Mouse (Mus musculus) kidney, embryonic 14.5 days (tissue): Measurements from ENCODE around the gene Dkkl1. TPM values are rescaled to one million over a fixed set of nuclear protein-coding genes. Genes with fewer than 3 reads are reported as not detected.

ENCODE experiments used
- ATAC-seq: fragments of 200-750 bp; cut with Nextera tagmentation; 2 replicates; pipeline ENCODE4 v1.8.0; 2017; ENCODE audit warnings: moderate number of reproducible peaks, mild to moderate bottlenecking, moderate TSS enrichment, moderate library complexity; ENCODE audit not compliant: low FRiP score, low TSS enrichment
- H3K27ac ChIP-seq: fragments of 300-500 bp; sonication (generic); 2 replicates; pipeline ENCODE4 v1.5.1; 2014; ENCODE audit warnings: low read depth, mild to moderate bottlenecking, low read length, moderate library complexity, mixed read lengths
- H3K27me3 ChIP-seq: fragments of 300-500 bp; sonication (generic); 2 replicates; pipeline ENCODE4 v1.6.1; 2014; ENCODE audit warnings: mild to moderate bottlenecking, low read length; ENCODE audit not compliant: control insufficient read depth, insufficient read depth
- H3K36me3 ChIP-seq: fragments of 300-500 bp; sonication (generic); 2 replicates; pipeline ENCODE4 v1.6.1; 2014; ENCODE audit warnings: low read length, mixed read lengths; ENCODE audit not compliant: control insufficient read depth, insufficient read depth
- H3K4me1 ChIP-seq: fragments of 300-500 bp; sonication (generic); 2 replicates; pipeline ENCODE4 v1.6.1; 2014; ENCODE audit warnings: low read length, mixed read lengths; ENCODE audit not compliant: control insufficient read depth, insufficient read depth
- H3K4me2 ChIP-seq: fragments of 300-500 bp; sonication (generic); replicated peaks from 2 replicates; pipeline ENCODE4 v1.6.1; 2014; ENCODE audit warnings: low read depth, mild to moderate bottlenecking, low read length
- H3K4me3 ChIP-seq: fragments of 300-500 bp; sonication (generic); 2 replicates; pipeline ENCODE4 v1.5.1; 2014; ENCODE audit warnings: mild to moderate bottlenecking, low read length
- H3K9ac ChIP-seq: fragments of 300-500 bp; sonication (generic); 2 replicates; pipeline ENCODE4 v1.6.1; 2014; ENCODE audit warnings: low read depth, mild to moderate bottlenecking, low read length, moderate library complexity
- H3K9me3 ChIP-seq: fragments of 300-500 bp; sonication (generic); 2 replicates; pipeline ENCODE4 v1.6.1; 2016; ENCODE audit warnings: low read length; ENCODE audit not compliant: control insufficient read depth
- WGBS: fragments of 180-500 bp; shearing (Covaris S2); extraction: QIAGEN DNeasy Blood & Tissue Kit; methylation state at CpG from one replicate; pipeline ENCODE4 v1.1.7; 2014; 5-methylcytosine and 5-hydroxymethylcytosine counted together
- polyA plus RNA-seq: library from polyadenylated mRNA; unstranded; fragments of >200 nt; fragmentation: Nextera tagmentation; extraction: Ambion mirVana; gene quantifications from 2 replicates; pipeline ENCODE4 v1.2.1, GENCODE M21; 2014

The Dkkl1 gene
- polyA plus RNA-seq, 1 experiment from 2014 or later, result 1.1 TPM

DNA sequence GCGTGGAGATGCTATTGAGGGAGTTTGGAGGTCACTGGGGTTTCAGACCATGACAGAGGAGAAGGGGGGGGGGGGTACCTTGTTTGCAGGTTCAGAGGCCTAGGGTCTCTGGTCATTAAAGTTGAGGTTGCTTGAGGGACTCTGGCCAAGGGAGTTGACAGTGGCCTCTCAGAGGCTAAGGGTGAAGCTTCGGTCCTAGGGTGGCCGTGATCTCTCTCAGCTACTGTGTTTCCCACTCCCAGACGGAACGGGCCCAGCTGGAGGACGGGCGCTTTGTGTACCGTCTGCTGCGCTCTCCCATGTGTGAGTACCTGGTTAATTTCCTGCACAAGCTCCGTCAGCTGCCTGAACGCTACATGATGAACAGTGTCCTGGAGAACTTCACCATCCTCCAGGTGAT is 20.0 kb upstream of the Dkkl1 start:
- WGBS, result 83% methylated on average over 11 of the region's 11 CpGs
- ATAC-seq, result no peak
- Histone ChIP-seq H3K4me3 (no peak overlapping the region), H3K4me1 (peaks cover 11% of the 10 kb centered on the region), H3K4me2 (no peak overlapping the region), H3K36me3 (peaks cover 55% of the 10 kb centered on the region), H3K27ac (no peak overlapping the region), H3K9me3 (no peaks in the 10 kb centered on the region), H3K9ac (no peak overlapping the region), H3K27me3 (no peaks in the 10 kb centered on the region)

DNA sequence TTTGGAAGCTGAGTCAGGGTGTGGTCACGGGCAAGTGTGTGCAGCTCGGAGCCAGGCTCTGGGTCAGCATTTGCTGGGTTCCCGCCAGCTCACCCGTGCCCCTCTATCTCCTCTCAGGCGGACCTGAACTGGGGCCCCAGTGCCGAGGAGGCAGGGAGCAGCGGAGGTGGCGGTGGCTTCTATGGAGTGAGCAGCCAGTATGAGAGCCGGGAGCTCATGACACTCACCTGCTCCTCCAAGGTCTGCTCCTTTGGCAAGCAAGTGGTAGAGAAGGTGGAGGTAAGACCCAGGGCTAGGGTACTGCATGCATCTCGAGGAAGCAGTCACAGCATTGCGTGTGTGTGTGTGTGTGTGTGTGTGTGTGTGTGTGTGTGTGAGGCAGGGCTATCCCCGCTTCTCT is 19.2 kb upstream of the Dkkl1 start:
- H3K27ac ChIP-seq, result no peak overlapping the region
- H3K9me3 ChIP-seq, result no peaks in the 10 kb centered on the region
- peaks cover 11% of the 10 kb centered on the region for H3K4me1 ChIP-seq
- no peak overlapping the region for H3K4me3 ChIP-seq
- H3K9ac ChIP-seq, result no peak overlapping the region
- H3K27me3 ChIP-seq, result no peaks in the 10 kb centered on the region
- WGBS, result 88% methylated on average over 12 of the region's 12 CpGs
- no peak for ATAC-seq
- H3K4me2 ChIP-seq, result no peak overlapping the region
- peaks cover 63% of the 10 kb centered on the region for H3K36me3 ChIP-seq

DNA sequence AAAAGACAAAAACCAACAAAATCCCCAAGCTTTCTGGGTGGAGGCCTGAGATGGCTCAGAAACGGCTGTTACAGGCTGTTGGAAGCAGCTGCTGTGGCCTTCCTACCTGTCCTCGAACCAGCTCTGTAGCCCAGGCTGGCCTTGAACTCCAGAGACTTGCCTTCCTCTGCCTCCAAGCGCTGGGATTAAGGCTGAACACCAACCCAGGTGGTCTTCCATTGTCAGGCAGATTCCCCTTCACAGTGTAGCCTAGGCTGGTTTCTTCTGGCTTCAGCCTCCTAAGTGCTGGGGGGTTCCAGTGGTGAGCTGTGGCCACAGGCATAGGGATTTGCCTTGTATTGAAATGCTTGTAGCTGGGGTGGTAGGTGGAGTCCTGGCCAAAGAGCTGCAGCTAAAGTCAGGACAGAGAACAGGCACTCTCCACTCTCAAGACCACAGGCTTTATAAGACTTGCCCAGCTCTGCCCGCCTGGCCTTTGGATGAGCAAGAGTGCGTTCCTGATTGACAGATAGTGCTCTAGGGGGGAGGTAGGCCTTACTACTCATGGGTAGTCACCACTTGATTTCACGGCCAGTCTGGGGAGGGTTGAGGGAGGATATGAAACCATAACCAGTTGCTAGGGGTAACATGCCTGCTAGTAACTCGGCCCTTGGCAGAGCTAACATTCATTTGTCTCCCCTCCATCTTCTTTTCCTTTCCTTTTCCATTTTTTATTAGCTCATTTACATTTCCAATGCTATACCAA is 17.7 kb upstream of the Dkkl1 start:
- Histone ChIP-seq H3K4me1 (peaks cover 11% of the 10 kb centered on the region), H3K4me2 (no peak overlapping the region), H3K4me3 (no peak overlapping the region), H3K36me3 (peaks cover 78% of the 10 kb centered on the region), H3K9ac (no peak overlapping the region), H3K27ac (no peak overlapping the region), H3K27me3 (no peaks in the 10 kb centered on the region), H3K9me3 (no peaks in the 10 kb centered on the region)
- 91% methylated on average over 7 of the region's 7 CpGs for WGBS
- ATAC-seq, result no peak

DNA sequence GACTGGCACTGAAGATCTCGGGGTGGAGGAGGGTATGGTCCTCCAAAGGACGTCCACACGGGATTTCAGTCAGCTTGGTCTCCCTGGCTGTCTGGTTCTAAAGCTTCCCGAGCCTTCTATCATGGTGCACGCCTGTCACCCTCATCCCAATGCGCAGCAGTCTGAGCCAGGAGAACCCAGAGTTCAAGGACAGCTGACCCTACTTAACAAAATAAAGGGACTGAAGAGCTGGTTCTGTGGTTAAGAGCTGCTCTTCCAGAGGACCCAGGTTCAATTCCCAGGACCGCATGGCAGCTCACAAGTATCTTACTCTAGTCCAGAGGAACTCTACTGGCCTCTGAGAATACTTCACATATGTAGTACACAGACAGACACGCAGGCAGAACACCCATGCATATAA is 17.1 kb upstream of the Dkkl1 start:
- H3K27ac ChIP-seq, result no peak overlapping the region
- no peak for ATAC-seq

DNA sequence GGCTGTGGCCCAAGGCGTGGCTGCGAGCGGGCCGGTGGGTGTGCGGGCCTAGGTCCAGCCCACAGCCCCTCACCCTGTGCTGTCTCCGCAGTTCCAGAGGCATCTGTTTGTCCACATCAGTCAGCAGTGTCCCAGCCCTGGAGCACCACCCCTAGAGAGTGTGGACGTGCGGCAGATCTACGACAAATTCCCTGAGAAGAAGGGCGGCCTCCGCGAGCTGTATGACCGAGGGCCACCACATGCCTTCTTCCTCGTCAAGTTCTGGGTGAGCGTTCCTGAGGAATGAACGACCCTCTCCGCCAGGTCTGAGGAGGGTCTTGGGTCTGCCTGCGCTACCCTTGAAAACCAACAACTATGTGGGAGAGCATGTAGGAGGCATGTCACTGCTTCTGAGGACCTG is 16.6 kb upstream of the Dkkl1 start:
- no peak overlapping the region for H3K9ac ChIP-seq
- 88% methylated on average over 18 of the region's 18 CpGs for WGBS
- peaks cover 87% of the 10 kb centered on the region for H3K36me3 ChIP-seq
- no peak overlapping the region for H3K27ac ChIP-seq
- no peak overlapping the region for H3K4me2 ChIP-seq
- H3K4me3 ChIP-seq, result no peak overlapping the region
- ATAC-seq, result no peak
- H3K27me3 ChIP-seq, result no peaks in the 10 kb centered on the region
- no peaks in the 10 kb centered on the region for H3K9me3 ChIP-seq
- peaks cover 1% of the 10 kb centered on the region; the same call in 1 of the 2 replicates for H3K4me1 ChIP-seq

More for the DNA sequence above, 17.1 kb upstream of the Dkkl1 start:
- Histone ChIP-seq H3K27me3 (no peaks in the 10 kb centered on the region), H3K4me1 (peaks cover 6% of the 10 kb centered on the region), H3K9ac (no peak overlapping the region), H3K4me3 (no peak overlapping the region), H3K36me3 (peaks cover 84% of the 10 kb centered on the region), H3K4me2 (no peak overlapping the region), H3K9me3 (no peaks in the 10 kb centered on the region)
- whole genome bisulfite sequencing, result 92% methylated on average over 8 of the region's 8 CpGs

DNA sequence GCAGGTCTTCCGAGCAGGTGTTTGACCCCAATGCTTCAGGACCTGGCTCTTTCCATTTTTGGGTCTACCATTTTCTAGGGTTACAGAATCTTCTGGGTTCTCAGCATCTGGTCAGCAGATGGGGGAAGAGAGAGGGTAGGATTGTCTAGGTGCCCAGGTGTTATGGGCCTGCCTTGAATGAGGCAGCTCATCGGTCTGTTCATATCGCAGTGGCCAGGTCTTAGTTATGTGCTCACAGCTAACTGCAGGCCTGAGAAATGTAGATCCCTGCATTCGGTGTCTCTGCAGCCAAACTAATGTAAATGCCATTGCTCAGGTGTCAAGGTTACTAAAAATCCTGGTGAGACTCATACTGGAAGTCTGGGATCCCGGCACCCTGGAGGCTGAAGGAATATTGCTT is 14.5 kb upstream of the Dkkl1 start:
- ATAC-seq, result no peak
- H3K4me3 ChIP-seq, result no peak overlapping the region
- WGBS, result 97% methylated on average over 5 of the region's 5 CpGs
- no peaks in the 10 kb centered on the region for H3K4me1 ChIP-seq
- peaks cover 90% of the 10 kb centered on the region for H3K36me3 ChIP-seq
- no peaks in the 10 kb centered on the region for H3K9me3 ChIP-seq
- H3K27me3 ChIP-seq, result no peaks in the 10 kb centered on the region
- H3K27ac ChIP-seq, result no peak overlapping the region
- H3K4me2 ChIP-seq, result no peak overlapping the region
- H3K9ac ChIP-seq, result no peak overlapping the region

DNA sequence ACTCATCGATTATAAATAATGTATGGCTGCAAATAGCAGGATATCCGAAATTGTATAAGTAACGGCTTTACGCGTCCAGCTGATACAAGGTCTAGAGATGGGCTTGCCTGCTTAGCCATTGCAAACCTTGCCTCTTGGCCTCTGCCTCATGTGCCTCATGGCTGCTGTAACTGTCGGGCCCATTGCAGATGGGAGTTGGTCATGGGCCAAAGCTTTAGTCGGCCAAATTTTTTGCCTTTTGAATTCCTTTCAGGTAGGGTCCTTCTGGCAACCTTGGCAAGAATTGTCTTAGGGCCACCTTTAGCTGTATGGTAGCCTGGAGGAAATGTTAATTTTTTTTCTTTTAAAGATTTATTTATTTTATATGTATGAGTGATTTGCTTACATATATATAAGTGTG is 12.9 kb upstream of the Dkkl1 start:
- Histone ChIP-seq H3K4me1 (no peaks in the 10 kb centered on the region), H3K27ac (no peak overlapping the region), H3K4me3 (no peak overlapping the region), H3K9ac (no peak overlapping the region), H3K4me2 (no peak overlapping the region), H3K36me3 (peaks cover 98% of the 10 kb centered on the region), H3K9me3 (no peaks in the 10 kb centered on the region), H3K27me3 (no peaks in the 10 kb centered on the region)
- no peak for ATAC-seq
- 93% methylated on average over 7 of the region's 7 CpGs for WGBS

DNA sequence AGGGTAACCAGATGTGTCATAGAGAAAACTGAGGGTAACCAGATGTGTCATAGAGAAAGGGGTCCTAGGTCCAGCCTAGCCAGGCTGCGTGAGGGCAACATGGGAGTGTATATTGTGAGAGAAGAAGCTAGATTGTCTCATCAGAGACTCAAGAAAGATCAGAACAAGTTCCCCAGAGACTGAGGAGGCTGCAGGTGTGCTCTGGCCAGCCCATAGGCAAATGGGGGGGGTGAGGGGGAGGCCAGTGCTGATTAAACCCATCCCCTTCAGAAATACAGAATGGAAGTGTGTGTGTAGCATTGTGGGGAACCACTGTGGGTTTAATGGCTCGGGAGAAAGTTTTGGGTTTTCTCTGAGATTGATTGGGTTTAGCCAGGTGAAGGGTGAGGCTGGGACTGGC is 9.7 kb upstream of the Dkkl1 start:
- Histone ChIP-seq H3K9me3 (no peaks in the 10 kb centered on the region), H3K4me2 (no peak overlapping the region), H3K4me1 (peaks cover 14% of the 10 kb centered on the region), H3K36me3 (peaks cover 97% of the 10 kb centered on the region), H3K4me3 (no peak overlapping the region), H3K27me3 (no peaks in the 10 kb centered on the region), H3K27ac (no peak overlapping the region), H3K9ac (no peak overlapping the region)
- no peak for ATAC-seq
- 94% methylated on average over 2 of the region's 2 CpGs for WGBS

DNA sequence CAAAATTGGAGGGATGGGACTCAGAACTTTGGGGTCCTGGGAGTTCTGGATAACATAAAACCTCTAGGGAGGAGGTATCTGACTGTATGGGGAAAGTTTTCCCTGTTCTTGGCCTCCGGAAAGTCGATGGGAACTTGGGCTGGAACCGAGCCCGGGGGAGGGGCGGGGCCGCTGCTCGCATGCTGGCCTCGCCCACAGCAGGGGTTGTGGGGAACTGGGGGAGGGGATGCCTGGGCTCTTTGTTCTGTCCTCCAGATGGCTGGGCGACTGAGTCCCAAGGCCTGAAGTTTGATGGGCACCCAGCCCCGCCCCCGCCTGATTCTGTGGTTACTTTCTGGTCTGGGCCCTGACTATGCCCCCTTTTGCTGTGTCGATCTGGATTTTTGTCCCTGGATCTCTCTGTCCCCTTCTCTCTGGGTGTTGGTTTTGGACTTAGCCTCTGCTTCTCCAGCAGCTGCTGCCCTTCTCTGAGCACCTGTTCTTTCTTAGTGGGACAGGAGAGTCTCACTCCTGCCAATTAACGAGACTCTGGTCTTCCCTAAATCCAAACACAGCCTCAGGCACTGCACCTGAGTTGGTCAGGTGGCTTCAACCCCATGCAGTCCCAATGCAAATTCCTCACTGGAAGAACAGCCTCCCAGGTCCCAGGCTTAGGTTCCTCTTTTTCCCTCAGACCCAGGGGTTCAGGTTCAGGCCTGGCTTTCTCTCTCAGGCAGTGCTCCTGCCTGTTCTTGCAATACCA is 4.7 kb upstream of the Dkkl1 start:
- Histone ChIP-seq H3K9me3 (no peaks in the 10 kb centered on the region), H3K4me1 (peaks cover 21% of the 10 kb centered on the region), H3K27ac (peak overlapping the region; percentile 96), H3K27me3 (peaks cover 8% of the 10 kb centered on the region; the same call in 1 of the 2 replicates), H3K36me3 (peaks cover 47% of the 10 kb centered on the region), H3K4me2 (peak overlapping the region; percentile 79), H3K4me3 (peak overlapping the region; percentile 78), H3K9ac (peak overlapping the region; percentile 95)
- 0% methylated on average over 13 of the region's 13 CpGs for WGBS
- ATAC-seq, result peak; percentile 90
